Mouse (Mus musculus): Measurements from ENCODE around the gene Arhgef26. TPM values are rescaled to one million over a fixed set of nuclear protein-coding genes. Genes with fewer than 3 reads are reported as not detected.

The Arhgef26 gene
- 8.4 TPM for polyA plus RNA-seq (2014; fragmentation: Illumina TruSeq; extraction: RNeasy Lipid Tissue Mini Kit (QIAGEN cat#74804))

DNA sequence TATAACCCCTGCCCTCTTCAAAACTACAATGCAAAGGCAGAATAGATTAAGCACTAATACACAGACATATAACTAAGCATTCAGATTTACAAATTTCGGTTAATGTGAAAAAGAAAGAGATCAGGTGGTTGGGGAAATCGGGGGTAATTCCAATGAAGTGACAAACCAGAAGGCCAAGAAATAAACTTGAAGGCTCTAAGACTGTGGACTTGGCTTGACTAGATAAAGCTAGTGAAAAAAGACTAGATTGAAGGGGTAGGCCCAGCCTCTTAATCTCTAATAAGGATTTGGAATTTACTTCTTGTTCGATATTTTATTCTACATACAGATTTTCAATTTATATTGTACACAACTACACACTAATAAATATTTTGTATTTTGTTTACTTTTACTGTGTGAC lies at the start of gene Arhgef26:
TSS of gene Arhgef26 (plus strand) at position 301 of the 400 bp plus-strand sequence.

DNA sequence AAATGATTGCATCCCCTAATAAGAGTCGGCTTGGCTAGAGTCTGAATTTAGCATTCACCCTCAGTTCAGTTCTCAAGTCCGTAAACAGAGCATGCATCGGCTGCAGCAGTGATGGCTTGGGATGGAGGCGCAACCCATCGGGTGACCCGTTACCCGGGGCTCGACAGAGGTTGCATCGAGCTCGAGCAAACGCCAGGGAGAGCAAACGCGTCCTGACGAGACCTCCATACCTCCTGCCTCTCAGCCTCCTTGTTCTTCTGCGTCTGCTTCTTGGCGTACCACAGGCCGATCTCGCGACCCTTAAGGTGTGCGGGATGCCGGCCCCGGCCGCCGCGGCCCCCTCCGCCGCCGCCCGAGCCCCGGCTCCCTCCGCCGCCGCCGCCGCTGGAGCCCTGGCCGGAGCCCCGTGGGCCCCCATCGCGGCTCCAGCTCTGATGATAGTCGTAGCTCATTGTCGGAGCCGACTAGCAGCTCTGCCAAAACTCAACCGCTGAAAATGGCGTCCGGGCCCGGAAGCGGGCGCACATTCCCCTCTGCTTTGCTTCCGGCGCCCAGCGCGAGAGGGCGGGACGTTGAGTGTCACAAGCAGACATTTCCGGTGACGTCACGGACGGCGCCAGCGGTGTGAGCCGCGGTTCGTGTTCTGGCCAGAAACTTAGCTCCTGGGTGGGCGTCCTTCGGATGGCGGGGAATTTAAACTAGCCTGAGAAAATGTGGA lies 168.5 kb downstream of the Arhgef26 start, which contains the start of gene Dhx36:
TSS of gene Dhx36 (minus strand) at position 517 of the 718 bp plus-strand sequence.

Other genes starting within 250 kb of the Arhgef26 start
- gene Dhx36, start 168.7 kb downstream of the Arhgef26 start, polyA plus RNA-seq (2014; fragmentation: Illumina TruSeq; extraction: RNeasy Lipid Tissue Mini Kit (QIAGEN cat#74804)): 125 TPM

All from ovary, adult 10 weeks (tissue).